8 mouse cellular contexts compared by ENCODE assay signal in genomic region chr2:92491950-92492501, GRCm38 (mm10). TPM values are rescaled to one million over a fixed set of nuclear protein-coding genes. Genes with fewer than 3 reads are reported as not detected.
DNase-seq lines count a peak whose midpoint lies in the region; ATAC-seq lines count a peak whose summit lies in the region.

No protein-coding gene starts in this region.

- peak; percentile 56 to 58 for DNase-seq in cerebellum, postnatal 14 days
- no peak for DNase-seq in cerebellum, adult 8-10 months
- DNase-seq in midbrain, embryonic 14.5 days: no peak
- DNase-seq in midbrain, embryonic 10.5 days (ENCODE audit: low spot score): no peak
- DNase-seq in thymus, postnatal 4 days: no peak
- no peak for DNase-seq in liver, embryonic 11.5 days (ENCODE audit: low spot score)

- peaks cover 27% of the 10 kb centered on the region for H3K4me1 ChIP-seq in midbrain, embryonic 14.5 days (ENCODE audit: control insufficient read depth, insufficient read depth, low read length)
- peaks cover 41% of the 10 kb centered on the region for H3K4me1 ChIP-seq in midbrain, embryonic 10.5 days
- H3K4me1 ChIP-seq in kidney, embryonic 16.5 days (ENCODE audit: insufficient read depth, low read length): peaks cover 25% of the 10 kb centered on the region
- peaks cover 14% of the 10 kb centered on the region; the same call in 1 of the 2 replicates for H3K4me1 ChIP-seq in stomach, embryonic 14.5 days (ENCODE audit: control insufficient read depth, insufficient read depth, low read length)
- H3K4me1 ChIP-seq in liver, embryonic 11.5 days (replicated peaks; ENCODE audit: control insufficient read depth, insufficient read depth, low read length): no peaks in the 10 kb centered on the region

- H3K9ac ChIP-seq in midbrain, embryonic 14.5 days (replicated peaks; ENCODE audit: low read length): no peak overlapping the region
- no peak overlapping the region for H3K9ac ChIP-seq in kidney, embryonic 16.5 days (replicated peaks; ENCODE audit: low read length)
- H3K9ac ChIP-seq in stomach, embryonic 14.5 days (replicated peaks; ENCODE audit: low read depth, low read length): no peak overlapping the region
- no peak overlapping the region for H3K9ac ChIP-seq in liver, embryonic 11.5 days (ENCODE audit: low read depth, low read length)

- H3K27me3 ChIP-seq in midbrain, embryonic 14.5 days (ENCODE audit: control insufficient read depth, insufficient read depth, low read length): no peaks in the 10 kb centered on the region
- peaks cover 46% of the 10 kb centered on the region for H3K27me3 ChIP-seq in midbrain, embryonic 10.5 days (ENCODE audit: low read depth, poor library complexity, severe bottlenecking)
- no peaks in the 10 kb centered on the region for H3K27me3 ChIP-seq in kidney, embryonic 16.5 days (ENCODE audit: insufficient read depth, low read length)
- no peaks in the 10 kb centered on the region for H3K27me3 ChIP-seq in stomach, embryonic 14.5 days (ENCODE audit: control insufficient read depth, insufficient read depth, low read length)
- no peaks in the 10 kb centered on the region for H3K27me3 ChIP-seq in liver, embryonic 11.5 days (replicated peaks; ENCODE audit: control insufficient read depth, insufficient read depth, low read length)

- 67% methylated on average over 12 of the region's 12 CpGs for WGBS in midbrain, embryonic 14.5 days
- 71% methylated on average over 12 of the region's 12 CpGs for WGBS in midbrain, embryonic 10.5 days
- 42% methylated on average over 12 of the region's 12 CpGs for WGBS in kidney, embryonic 16.5 days
- 32% methylated on average over 12 of the region's 12 CpGs for WGBS in stomach, embryonic 14.5 days
- WGBS in liver, embryonic 11.5 days: 60% methylated on average over 12 of the region's 12 CpGs

- peak overlapping the region; percentile 37; the same call in 1 of the 2 replicates for H3K27ac ChIP-seq in midbrain, embryonic 14.5 days (replicated peaks; ENCODE audit: low read depth, low read length)
- H3K27ac ChIP-seq in midbrain, embryonic 10.5 days (replicated peaks): no peak overlapping the region
- H3K27ac ChIP-seq in kidney, embryonic 16.5 days (ENCODE audit: low read length): 0 out of 2 replicates have a peak overlapping the region, but pooled peaks have one; percentile 45
- H3K27ac ChIP-seq in stomach, embryonic 14.5 days (ENCODE audit: low read length): no peak overlapping the region
- no peak overlapping the region for H3K27ac ChIP-seq in liver, embryonic 11.5 days (ENCODE audit: low read depth, low read length)

- ATAC-seq in midbrain, embryonic 14.5 days (ENCODE audit: low FRiP score, low TSS enrichment): no peak
- peak; percentile 59 for ATAC-seq in kidney, embryonic 16.5 days (ENCODE audit: low FRiP score, low TSS enrichment)
- peak; percentile 9; the same call in 1 of the 2 replicates for ATAC-seq in stomach, embryonic 14.5 days (ENCODE audit: insufficient number of reproducible peaks, insufficient read depth, low FRiP score, low read depth)
- ATAC-seq in liver, embryonic 11.5 days (replicated peaks; ENCODE audit: low FRiP score): no peak

- H3K4me3 ChIP-seq in midbrain, embryonic 14.5 days (replicated peaks; ENCODE audit: low read depth, low read length): no peak overlapping the region
- H3K4me3 ChIP-seq in midbrain, embryonic 10.5 days: no peak overlapping the region
- no peak overlapping the region for H3K4me3 ChIP-seq in kidney, embryonic 16.5 days (ENCODE audit: low read length)
- H3K4me3 ChIP-seq in stomach, embryonic 14.5 days (ENCODE audit: low read depth, low read length): no peak overlapping the region
- no peak overlapping the region for H3K4me3 ChIP-seq in liver, embryonic 11.5 days (ENCODE audit: low read depth, low read length)

- no peak overlapping the region for H3K4me2 ChIP-seq in midbrain, embryonic 14.5 days (ENCODE audit: low read length)
- H3K4me2 ChIP-seq in kidney, embryonic 16.5 days (replicated peaks; ENCODE audit: low read depth, low read length): no peak overlapping the region
- no peak overlapping the region for H3K4me2 ChIP-seq in stomach, embryonic 14.5 days (replicated peaks; ENCODE audit: low read depth, low read length)
- H3K4me2 ChIP-seq in liver, embryonic 11.5 days: no peak overlapping the region

- H3K36me3 ChIP-seq in midbrain, embryonic 14.5 days (ENCODE audit: control insufficient read depth, insufficient read depth, low read length): no peaks in the 10 kb centered on the region
- no peaks in the 10 kb centered on the region for H3K36me3 ChIP-seq in midbrain, embryonic 10.5 days
- H3K36me3 ChIP-seq in kidney, embryonic 16.5 days (ENCODE audit: insufficient read depth, low read length): no peaks in the 10 kb centered on the region
- no peaks in the 10 kb centered on the region for H3K36me3 ChIP-seq in stomach, embryonic 14.5 days (ENCODE audit: control insufficient read depth, insufficient read depth, low read length)
- H3K36me3 ChIP-seq in liver, embryonic 11.5 days (ENCODE audit: control insufficient read depth, insufficient read depth, low read length): no peaks in the 10 kb centered on the region

- no peaks in the 10 kb centered on the region for H3K9me3 ChIP-seq in midbrain, embryonic 14.5 days (ENCODE audit: control insufficient read depth, low read length)
- no peaks in the 10 kb centered on the region for H3K9me3 ChIP-seq in midbrain, embryonic 10.5 days (replicated peaks)
- H3K9me3 ChIP-seq in kidney, embryonic 16.5 days (ENCODE audit: low read length): no peaks in the 10 kb centered on the region
- H3K9me3 ChIP-seq in stomach, embryonic 14.5 days (ENCODE audit: control insufficient read depth, low read depth, low read length): no peaks in the 10 kb centered on the region
- H3K9me3 ChIP-seq in liver, embryonic 11.5 days (ENCODE audit: control insufficient read depth, low read length): no peaks in the 10 kb centered on the region

RNA-seq across cellular contexts. Expression of gene Slc35c1, which starts 31.7 kb away (rescaled TPM):
- polyA plus RNA-seq in midbrain, embryonic 14.5 days (2014; fragmentation: Nextera tagmentation; extraction: Ambion mirVana): 8.6 and 11.9 TPM in 2 replicates
- 12.8 and 15.1 TPM in 2 replicates for polyA plus RNA-seq in midbrain, embryonic 10.5 days (2016; fragmentation: Nextera tagmentation; extraction: Ambion mirVana)
- polyA plus RNA-seq in kidney, embryonic 16.5 days (2015; fragmentation: Nextera tagmentation; extraction: Ambion mirVana): 20.7 and 21.6 TPM in 2 replicates
- 19.2 and 21.7 TPM in 2 replicates for polyA plus RNA-seq in stomach, embryonic 14.5 days (2014; fragmentation: Nextera tagmentation; extraction: Ambion mirVana)
- polyA plus RNA-seq in liver, embryonic 11.5 days (2014; fragmentation: Nextera tagmentation; extraction: Ambion mirVana): 26.8 and 27.4 TPM in 2 replicates

RNA-seq across cellular contexts. Expression of gene Cry2, which starts 58.2 kb away (rescaled TPM):
- 33.3 and 33.9 TPM in 2 replicates for polyA plus RNA-seq in midbrain, embryonic 14.5 days (2014; fragmentation: Nextera tagmentation; extraction: Ambion mirVana)
- 32.8 and 36.2 TPM in 2 replicates for polyA plus RNA-seq in midbrain, embryonic 10.5 days (2016; fragmentation: Nextera tagmentation; extraction: Ambion mirVana)
- polyA plus RNA-seq in kidney, embryonic 16.5 days (2015; fragmentation: Nextera tagmentation; extraction: Ambion mirVana): 21.7 and 24.5 TPM in 2 replicates
- polyA plus RNA-seq in stomach, embryonic 14.5 days (2014; fragmentation: Nextera tagmentation; extraction: Ambion mirVana): 24.2 and 25.7 TPM in 2 replicates
- 20.6 and 22.5 TPM in 2 replicates for polyA plus RNA-seq in liver, embryonic 11.5 days (2014; fragmentation: Nextera tagmentation; extraction: Ambion mirVana)

Comparison
In these comparisons a context has a peak if more than half of its experiments do, and no peak if none do; other contexts are left out.
1. DNase-seq: peak in cerebellum, postnatal 14 days (2 of 2); none in cerebellum, adult 8-10 months (single experiment), midbrain, embryonic 14.5 days (single experiment), midbrain, embryonic 10.5 days (single experiment), thymus, postnatal 4 days (single experiment) and liver, embryonic 11.5 days (single experiment).
2. H3K27ac ChIP-seq: peak in midbrain, embryonic 14.5 days (single experiment) and kidney, embryonic 16.5 days (single experiment); none in midbrain, embryonic 10.5 days (single experiment), stomach, embryonic 14.5 days (single experiment) and liver, embryonic 11.5 days (single experiment).
3. ATAC-seq: peak in kidney, embryonic 16.5 days (single experiment) and stomach, embryonic 14.5 days (single experiment); none in midbrain, embryonic 14.5 days (single experiment) and liver, embryonic 11.5 days (single experiment).